Mouse (Mus musculus) embryonic facial prominence, embryonic 10.5 days (tissue): ENCODE measurements around the gene Gm11027. TPM values are rescaled to one million over a fixed set of nuclear protein-coding genes. Genes with fewer than 3 reads are reported as not detected.

Source experiments
- DNase-seq: peaks from one replicate; pipeline ENCODE4 v3.0.0-alpha.2; 2017; ENCODE audit warnings: low spot score
- H3K27ac ChIP-seq: fragments of 300-500 bp; sonication (generic); replicated peaks from 2 replicates; pipeline ENCODE4 v1.5.1; 2016; ENCODE audit warnings: mild to moderate bottlenecking
- H3K27me3 ChIP-seq: fragments of 300-500 bp; sonication (generic); replicated peaks from 2 replicates; pipeline ENCODE4 v1.6.1; 2016; ENCODE audit warnings: low read depth, mild to moderate bottlenecking; ENCODE audit not compliant: poor library complexity, severe bottlenecking
- H3K36me3 ChIP-seq: fragments of 300-500 bp; sonication (generic); replicated peaks from 2 replicates; pipeline ENCODE4 v1.6.1; 2016; ENCODE audit warnings: mild to moderate bottlenecking, moderate library complexity
- H3K4me1 ChIP-seq: fragments of 300-500 bp; sonication (generic); 2 replicates; pipeline ENCODE4 v1.6.1; 2016
- H3K4me3 ChIP-seq: fragments of 300-500 bp; sonication (generic); 2 replicates; pipeline ENCODE4 v1.5.1; 2016; ENCODE audit warnings: mild to moderate bottlenecking, moderate library complexity
- H3K9me3 ChIP-seq: fragments of 300-500 bp; sonication (generic); 2 replicates; pipeline ENCODE4 v1.6.1; 2016; ENCODE audit warnings: mild to moderate bottlenecking
- WGBS: fragments of 180-500 bp; shearing (Covaris S2); methylation state at CpG from one replicate; pipeline ENCODE4 v1.1.7; 2016; 5-methylcytosine and 5-hydroxymethylcytosine counted together
- microRNA-seq: library from miRNA; unstranded; fragments of <30 nt; microRNA quantifications from one replicate; pipeline ENCODE4, GENCODE M21; 2017
- polyA plus RNA-seq: library from polyadenylated mRNA; unstranded; fragments of >200 nt; fragmentation: Nextera tagmentation; extraction: Ambion mirVana; gene quantifications from 2 replicates; pipeline ENCODE4 v1.2.1, GENCODE M21; 2016

The Gm11027 gene
- polyA plus RNA-seq, 1 experiment from 2014 or later, result not detected

DNA sequence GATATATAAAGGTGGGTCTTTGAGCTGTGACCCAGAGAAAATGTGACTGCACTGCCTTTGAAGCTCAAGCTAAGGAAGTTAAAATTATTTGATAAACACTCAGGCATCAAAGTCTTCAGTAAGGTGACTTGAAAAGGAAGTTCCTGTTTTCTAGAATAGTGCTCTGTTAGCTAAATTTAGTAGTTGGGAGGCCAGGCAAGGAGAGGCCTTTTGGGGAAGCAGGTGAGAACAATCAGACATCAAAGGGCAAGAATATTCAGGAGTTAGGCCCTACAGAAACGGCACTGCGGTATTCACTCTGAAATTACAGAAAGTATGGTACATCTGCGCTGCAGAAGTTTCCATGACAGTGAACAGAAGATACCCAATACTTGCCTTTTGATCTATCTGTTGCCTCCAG lies 40.3 kb downstream of the Gm11027 start:
- Histone ChIP-seq H3K4me1 (no peaks in the 10 kb centered on the region), H3K4me3 (no peak overlapping the region), H3K36me3 (no peaks in the 10 kb centered on the region), H3K27me3 (no peaks in the 10 kb centered on the region), H3K9me3 (no peaks in the 10 kb centered on the region), H3K27ac (no peak overlapping the region)
- WGBS, result 81% methylated on average over 3 of the region's 3 CpGs
- DNase-seq, result no peak

DNA sequence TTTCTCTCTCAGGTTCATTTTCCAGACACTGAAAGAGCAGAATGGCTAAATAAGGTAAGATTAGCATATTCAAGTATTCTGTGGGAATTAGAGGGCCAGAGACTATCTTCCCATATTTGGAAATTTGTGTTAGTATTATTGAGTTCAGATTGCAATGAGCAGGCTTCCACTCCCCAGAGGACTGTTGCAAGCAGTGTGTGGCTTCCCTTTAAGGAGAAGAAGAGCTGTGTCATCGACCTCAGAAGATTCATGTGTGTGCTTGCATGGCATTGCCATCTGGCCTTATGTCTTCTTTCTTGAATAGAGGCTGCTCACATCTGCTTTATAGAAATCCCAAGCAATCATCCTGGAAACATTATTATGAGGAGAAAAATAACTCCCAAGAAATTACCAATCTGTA lies 42.6 kb downstream of the Gm11027 start:
- no peak overlapping the region for H3K4me3 ChIP-seq

More for the DNA sequence above, 42.6 kb downstream of the Gm11027 start:
- Histone ChIP-seq H3K27me3 (no peaks in the 10 kb centered on the region), H3K27ac (no peak overlapping the region), H3K9me3 (no peaks in the 10 kb centered on the region), H3K4me1 (no peaks in the 10 kb centered on the region), H3K36me3 (0 out of 2 replicates have a peak, but pooled peaks cover 2% of the 10 kb centered on the region)
- DNase-seq, result no peak
- whole genome bisulfite sequencing, result 80% methylated on average over 1 of the region's 1 CpGs

Small RNA genes within 50 kb of the gene (microRNA-seq; reads per million reads assigned to microRNA genes)
- gene Gm23190, result not detected

Other genes starting within 250 kb of the Gm11027 start
- gene Zfp386, start 227.7 kb upstream of the Gm11027 start, polyA plus RNA-seq, result 61.0 and 65.0 TPM in 2 replicates
- gene Vipr2, start 197.7 kb upstream of the Gm11027 start, polyA plus RNA-seq, result 1.7 and 2.2 TPM in 2 replicates
- 19.1 and 20.2 TPM in 2 replicates for gene Wdr60, start 12.4 kb upstream of the Gm11027 start, polyA plus RNA-seq
- gene Esyt2, start 5.8 kb downstream of the Gm11027 start, polyA plus RNA-seq, result 13.8 and 14.0 TPM in 2 replicates
- 53.1 and 57.3 TPM in 2 replicates for gene Ncapg2, start 130.0 kb downstream of the Gm11027 start, polyA plus RNA-seq
- gene Ptprn2, start 210.3 kb downstream of the Gm11027 start, polyA plus RNA-seq, result 1.4 and 2.3 TPM in 2 replicates